Mouse (Mus musculus): ENCODE results near the gene Jrkl. TPM values are rescaled to one million over a fixed set of nuclear protein-coding genes. Genes with fewer than 3 reads are reported as not detected.

The Jrkl gene
- total RNA-seq, 1 experiment: 2.8 TPM

GRCm38 (mm10) chr9:13256726-13257125 is 11.1 kb upstream of the Jrkl start:
- Histone ChIP-seq H3K9ac (ENCODE audit: insufficient read depth, low read depth, low read length, poor library complexity, severe bottlenecking) (no peak overlapping the region), H3K27ac (ENCODE audit: insufficient read depth, low read depth, low read length, poor library complexity, severe bottlenecking) (no peak overlapping the region), H3K4me3 (ENCODE audit: insufficient read depth in 1 of 2, low read depth in 1 of 2, low read length in 2 of 2, poor library complexity in 1 of 2, severe bottlenecking in 1 of 2) (no peak overlapping the region), H3K4me1 (ENCODE audit: control insufficient read depth in 2 of 2, insufficient read depth in 2 of 2, low read length in 2 of 2, poor library complexity in 1 of 2) (no peaks in the 10 kb centered on the region), H3K36me3 (ENCODE audit: control insufficient read depth, insufficient read depth, low read length, poor library complexity, severe bottlenecking) (no peaks in the 10 kb centered on the region), H3K9me3 (ENCODE audit: control insufficient read depth, insufficient read depth, low read depth, low read length) (no peaks in the 10 kb centered on the region)
- in situ Hi-C loops (cut with MboI; ENCODE audit: low sequenced_read_pairs in 2 of 2, unreplicated experiment in 2 of 2): no loop called here
- TF ChIP-seq MAFK (IDR thresholded peaks at IDR 0.05; ENCODE audit: insufficient read depth, low read depth, low read length) (no peak), ZNF384 (IDR thresholded peaks at IDR 0.05; ENCODE audit: low read depth, low read length) (no peak), CHD2 (IDR thresholded peaks at IDR 0.05; ENCODE audit: low read depth, low read length) (no peak), HCFC1 (IDR thresholded peaks at IDR 0.05; ENCODE audit: borderline replicate concordance, insufficient read depth, low read length) (no peak), ZC3H11A (IDR thresholded peaks at IDR 0.05; ENCODE audit: borderline replicate concordance, low read depth, low read length) (no peak)
- no peak for DNase-seq (ENCODE audit: low read depth, low spot score)

- Histone ChIP-seq H3K36me3 (ENCODE audit: control insufficient read depth, insufficient read depth, low read length, poor library complexity, severe bottlenecking) (no peaks in the 10 kb centered on the region), H3K4me1 (ENCODE audit: control insufficient read depth in 2 of 2, insufficient read depth in 2 of 2, low read length in 2 of 2, poor library complexity in 1 of 2) (0 out of 4 replicates have a peak, but pooled peaks cover 0 to 2% of the 10 kb centered on the region in 2 experiments), H3K9ac (ENCODE audit: insufficient read depth, low read depth, low read length, poor library complexity, severe bottlenecking) (no peak overlapping the region), H3K27ac (ENCODE audit: insufficient read depth, low read depth, low read length, poor library complexity, severe bottlenecking) (no peak overlapping the region), H3K9me3 (ENCODE audit: control insufficient read depth, insufficient read depth, low read depth, low read length) (no peaks in the 10 kb centered on the region), H3K4me3 (ENCODE audit: insufficient read depth in 1 of 2, low read depth in 1 of 2, low read length in 2 of 2, poor library complexity in 1 of 2, severe bottlenecking in 1 of 2) (no peak overlapping the region)
- no peak for TF ChIP-seq ZC3H11A (IDR thresholded peaks at IDR 0.05; ENCODE audit: borderline replicate concordance, low read depth, low read length)
- TF ChIP-seq MAFK (IDR thresholded peaks at IDR 0.05; ENCODE audit: insufficient read depth, low read depth, low read length): no peak
- TF ChIP-seq ZNF384 (IDR thresholded peaks at IDR 0.05; ENCODE audit: low read depth, low read length): no peak
- TF ChIP-seq HCFC1 (IDR thresholded peaks at IDR 0.05; ENCODE audit: borderline replicate concordance, insufficient read depth, low read length): no peak
- no peak for TF ChIP-seq CHD2 (IDR thresholded peaks at IDR 0.05; ENCODE audit: low read depth, low read length)
- in situ Hi-C loops (cut with MboI; ENCODE audit: low sequenced_read_pairs in 2 of 2, unreplicated experiment in 2 of 2): no loop called here
- DNase-seq (ENCODE audit: low read depth, low spot score): no peak
Measured at GRCm38 (mm10) chr9:13251251-13251650, 5.6 kb upstream of the Jrkl start.

- no peak for DNase-seq (ENCODE audit: low read depth, low spot score)
- H3K9ac ChIP-seq (ENCODE audit: insufficient read depth, low read depth, low read length, poor library complexity, severe bottlenecking): no peak overlapping the region
- no peak overlapping the region for H3K27ac ChIP-seq (ENCODE audit: insufficient read depth, low read depth, low read length, poor library complexity, severe bottlenecking)
- H3K4me3 ChIP-seq (ENCODE audit: insufficient read depth in 1 of 2, low read depth in 1 of 2, low read length in 2 of 2, poor library complexity in 1 of 2, severe bottlenecking in 1 of 2): no peak overlapping the region
- H3K9me3 ChIP-seq (ENCODE audit: control insufficient read depth, insufficient read depth, low read depth, low read length): no peaks in the 10 kb centered on the region
- in situ Hi-C loops (cut with MboI; ENCODE audit: low sequenced_read_pairs in 2 of 2, unreplicated experiment in 2 of 2): no loop called here
- peaks cover 0 to 6% of the 10 kb centered on the region in 2 experiments; a peak in 1 of 4 replicates for H3K4me1 ChIP-seq (ENCODE audit: control insufficient read depth in 2 of 2, insufficient read depth in 2 of 2, low read length in 2 of 2, poor library complexity in 1 of 2)
- TF ChIP-seq ZNF384 (IDR thresholded peaks at IDR 0.05; ENCODE audit: low read depth, low read length) (no peak), MAFK (IDR thresholded peaks at IDR 0.05; ENCODE audit: insufficient read depth, low read depth, low read length) (no peak), ZC3H11A (IDR thresholded peaks at IDR 0.05; ENCODE audit: borderline replicate concordance, low read depth, low read length) (no peak), CHD2 (IDR thresholded peaks at IDR 0.05; ENCODE audit: low read depth, low read length) (no peak), HCFC1 (IDR thresholded peaks at IDR 0.05; ENCODE audit: borderline replicate concordance, insufficient read depth, low read length) (no peak)
- no peaks in the 10 kb centered on the region for H3K36me3 ChIP-seq (ENCODE audit: control insufficient read depth, insufficient read depth, low read length, poor library complexity, severe bottlenecking)
Measured at GRCm38 (mm10) chr9:13248104-13248503, 2.5 kb upstream of the Jrkl start.

GRCm38 (mm10) chr9:13246815-13247638 is 1.4 kb upstream of the Jrkl start, which contains the start of gene Ccdc82:
TSS of gene Ccdc82 (plus strand) at chr9:13246955.
- in situ Hi-C loops (cut with MboI; ENCODE audit: low sequenced_read_pairs in 2 of 2, unreplicated experiment in 2 of 2): no loop called here

More at GRCm38 (mm10) chr9:13246815-13247638, 1.4 kb upstream of the Jrkl start, which contains the start of gene Ccdc82:
- H3K4me1 ChIP-seq (ENCODE audit: control insufficient read depth in 2 of 2, insufficient read depth in 2 of 2, low read length in 2 of 2, poor library complexity in 1 of 2): peaks cover 0 to 6% of the 10 kb centered on the region in 2 experiments; a peak in 1 of 4 replicates
- peak within 1 kb of the TSS; percentile 28; the same call in 1 of the 2 replicates for H3K27ac ChIP-seq (ENCODE audit: insufficient read depth, low read depth, low read length, poor library complexity, severe bottlenecking)
- no peaks in the 10 kb centered on the region for H3K36me3 ChIP-seq (ENCODE audit: control insufficient read depth, insufficient read depth, low read length, poor library complexity, severe bottlenecking)
- H3K4me3 ChIP-seq (ENCODE audit: insufficient read depth in 1 of 2, low read depth in 1 of 2, low read length in 2 of 2, poor library complexity in 1 of 2, severe bottlenecking in 1 of 2): peak within 1 kb of the TSS; percentile 74 to 75
- peak; percentile 87 for DNase-seq (ENCODE audit: low read depth, low spot score)
- peak within 1 kb of the TSS; percentile 87 for H3K9ac ChIP-seq (ENCODE audit: insufficient read depth, low read depth, low read length, poor library complexity, severe bottlenecking)
- no peaks in the 10 kb centered on the region for H3K9me3 ChIP-seq (ENCODE audit: control insufficient read depth, insufficient read depth, low read depth, low read length)
- peak; percentile 37; the same call in 1 of the 2 replicates for TF ChIP-seq HCFC1 (IDR thresholded peaks at IDR 0.05; ENCODE audit: borderline replicate concordance, insufficient read depth, low read length)
- TF ChIP-seq CHD2 (IDR thresholded peaks at IDR 0.05; ENCODE audit: low read depth, low read length): no peak
